Mouse (Mus musculus) midbrain, embryonic 16.5 days (tissue): Measurements from ENCODE around the gene Rab6b. TPM values are rescaled to one million over a fixed set of nuclear protein-coding genes. Genes with fewer than 3 reads are reported as not detected.
"Not testable (repeated sequence)": the region's sequence is repeated elsewhere in the genome, so short reads cannot be mapped to it uniquely, and the experiment has no call there.

Experiments used
- ATAC-seq: fragments of 200-750 bp; cut with Nextera tagmentation; 2 replicates; pipeline ENCODE4 v1.8.0; 2017; ENCODE audit warnings: moderate TSS enrichment
- H3K27ac ChIP-seq: fragments of 300-500 bp; sonication (generic); 2 replicates; pipeline ENCODE4 v1.5.1; 2014; ENCODE audit warnings: mild to moderate bottlenecking, low read length, mixed read lengths
- H3K27me3 ChIP-seq: fragments of 300-500 bp; sonication (generic); 2 replicates; pipeline ENCODE4 v1.6.1; 2014; ENCODE audit warnings: low read depth, low read length, mixed read lengths; ENCODE audit not compliant: control insufficient read depth, insufficient read depth
- H3K36me3 ChIP-seq: fragments of 300-500 bp; sonication (generic); 2 replicates; pipeline ENCODE4 v1.6.1; 2014; ENCODE audit warnings: mild to moderate bottlenecking, low read length, moderate library complexity, mixed read lengths; ENCODE audit not compliant: control insufficient read depth, insufficient read depth
- H3K4me1 ChIP-seq: fragments of 300-500 bp; sonication (generic); 2 replicates; pipeline ENCODE4 v1.6.1; 2014; ENCODE audit warnings: mild to moderate bottlenecking, low read length, mixed read lengths; ENCODE audit not compliant: control insufficient read depth, insufficient read depth
- H3K4me2 ChIP-seq: fragments of 300-500 bp; sonication (generic); 2 replicates; pipeline ENCODE4 v1.6.1; 2014; ENCODE audit warnings: mild to moderate bottlenecking, low read length, mixed read lengths
- H3K4me3 ChIP-seq: fragments of 300-500 bp; sonication (generic); 2 replicates; pipeline ENCODE4 v1.5.1; 2014; ENCODE audit warnings: low read depth, mild to moderate bottlenecking, low read length, moderate library complexity, mixed read lengths
- H3K9ac ChIP-seq: fragments of 300-500 bp; sonication (generic); 2 replicates; pipeline ENCODE4 v1.6.1; 2014; ENCODE audit warnings: low read depth, low read length, mixed read lengths
- H3K9me3 ChIP-seq: fragments of 300-500 bp; sonication (generic); replicated peaks from 2 replicates; pipeline ENCODE4 v1.6.1; 2014; ENCODE audit warnings: mild to moderate bottlenecking, low read length, mixed read lengths; ENCODE audit not compliant: control insufficient read depth, poor library complexity, severe bottlenecking
- WGBS: fragments of 180-500 bp; shearing (Covaris S2); extraction: QIAGEN DNeasy Blood & Tissue Kit; methylation state at CpG from one replicate; pipeline ENCODE4 v1.1.7; 2014; 5-methylcytosine and 5-hydroxymethylcytosine counted together
- polyA plus RNA-seq: library from polyadenylated mRNA; unstranded; fragments of >200 nt; fragmentation: Nextera tagmentation; extraction: Ambion mirVana; gene quantifications from 2 replicates; pipeline ENCODE4 v1.2.1, GENCODE M21; 2015

Gene Rab6b
- polyA plus RNA-seq, 1 experiment from 2014 or later, result 126 TPM

- Histone ChIP-seq H3K4me1 (peaks cover 40% of the 10 kb centered on the region), H3K27ac (peak overlapping the region; percentile 71), H3K4me2 (no peak overlapping the region), H3K36me3 (no peaks in the 10 kb centered on the region; the same call in 1 of the 2 replicates), H3K9me3 (no peaks in the 10 kb centered on the region), H3K27me3 (no peaks in the 10 kb centered on the region), H3K9ac (no peak overlapping the region), H3K4me3 (no peak overlapping the region)
- WGBS, result 37% methylated on average over 5 of the region's 5 CpGs
- ATAC-seq, result peak; percentile 18; the same call in 1 of the 2 replicates
Observed at GRCm38 (mm10) chr9:103145351-103145750, 33.8 kb downstream of the Rab6b start.

- peak; percentile 12; the same call in 1 of the 2 replicates for ATAC-seq
- H3K4me2 ChIP-seq, result no peak overlapping the region
- H3K36me3 ChIP-seq, result no peaks in the 10 kb centered on the region; the same call in 1 of the 2 replicates
- no peak overlapping the region for H3K4me3 ChIP-seq
- no peaks in the 10 kb centered on the region for H3K27me3 ChIP-seq
- H3K9me3 ChIP-seq, result no peaks in the 10 kb centered on the region
- peak overlapping the region; percentile 71 for H3K27ac ChIP-seq
- no peak overlapping the region for H3K9ac ChIP-seq
- H3K4me1 ChIP-seq, result peaks cover 40% of the 10 kb centered on the region
- 44% methylated on average over 10 of the region's 10 CpGs for WGBS
Observed at GRCm38 (mm10) chr9:103146257-103146656, 34.7 kb downstream of the Rab6b start.

GRCm38 (mm10) chr9:103146703-103147102 is 35.1 kb downstream of the Rab6b start:
- Histone ChIP-seq H3K4me3 (no peak overlapping the region), H3K4me1 (peaks cover 40% of the 10 kb centered on the region), H3K4me2 (peak overlapping the region; percentile 10; the same call in 1 of the 2 replicates), H3K27me3 (no peaks in the 10 kb centered on the region), H3K9ac (no peak overlapping the region), H3K27ac (peak overlapping the region; percentile 71), H3K9me3 (no peaks in the 10 kb centered on the region), H3K36me3 (no peaks in the 10 kb centered on the region; the same call in 1 of the 2 replicates)
- peak; percentile 65 for ATAC-seq
- 4% methylated on average over 9 of the region's 9 CpGs for WGBS

GRCm38 (mm10) chr9:103147103-103147502 is 35.5 kb downstream of the Rab6b start:
- H3K4me3 ChIP-seq, result no peak overlapping the region
- peak overlapping the region; percentile 71 for H3K27ac ChIP-seq
- WGBS, result 22% methylated on average over 13 of the region's 13 CpGs
- peaks cover 40% of the 10 kb centered on the region for H3K4me1 ChIP-seq
- no peaks in the 10 kb centered on the region for H3K27me3 ChIP-seq
- ATAC-seq, result peak; percentile 76
- H3K36me3 ChIP-seq, result no peaks in the 10 kb centered on the region; the same call in 1 of the 2 replicates
- H3K9ac ChIP-seq, result no peak overlapping the region
- peak overlapping the region; percentile 10; the same call in 1 of the 2 replicates for H3K4me2 ChIP-seq
- no peaks in the 10 kb centered on the region for H3K9me3 ChIP-seq

- Histone ChIP-seq H3K27ac (no peak overlapping the region), H3K4me1 (peaks cover 40% of the 10 kb centered on the region)
Observed at GRCm38 (mm10) chr9:103149074-103149799, 37.6 kb downstream of the Rab6b start.

GRCm38 (mm10) chr9:103153286-103153685 is 41.7 kb downstream of the Rab6b start:
- Histone ChIP-seq H3K36me3 (peaks cover 5% of the 10 kb centered on the region; the same call in 1 of the 2 replicates), H3K9me3 (no peaks in the 10 kb centered on the region), H3K4me1 (peaks cover under 1% of the 10 kb centered on the region; the same call in 1 of the 2 replicates), H3K4me3 (no peak overlapping the region), H3K27me3 (no peaks in the 10 kb centered on the region), H3K4me2 (no peak overlapping the region), H3K27ac (peak overlapping the region; percentile 5; the same call in 1 of the 2 replicates), H3K9ac (no peak overlapping the region)
- WGBS, result 60% methylated on average over 5 of the region's 5 CpGs
- ATAC-seq, result peak; percentile 37; the same call in 1 of the 2 replicates

More at GRCm38 (mm10) chr9:103149074-103149799, 37.6 kb downstream of the Rab6b start:
- 0 out of 2 replicates have a peak, but pooled peaks cover 3% of the 10 kb centered on the region for H3K36me3 ChIP-seq
- no peaks in the 10 kb centered on the region for H3K27me3 ChIP-seq
- no peak overlapping the region for H3K9ac ChIP-seq
- H3K4me2 ChIP-seq, result no peak overlapping the region
- H3K9me3 ChIP-seq, result no peaks in the 10 kb centered on the region
- ATAC-seq, result no peak
- 81% methylated on average over 12 of the region's 12 CpGs for WGBS
- H3K4me3 ChIP-seq, result no peak overlapping the region

- Histone ChIP-seq H3K4me1 (no peaks in the 10 kb centered on the region), H3K36me3 (peaks cover 5% of the 10 kb centered on the region; the same call in 1 of the 2 replicates), H3K4me2 (no peak overlapping the region), H3K27ac (no peak overlapping the region), H3K9me3 (no peaks in the 10 kb centered on the region), H3K9ac (no peak overlapping the region), H3K4me3 (no peak overlapping the region), H3K27me3 (no peaks in the 10 kb centered on the region)
- WGBS, result 98% methylated on average over 2 of the region's 2 CpGs
- ATAC-seq, result no peak
Observed at GRCm38 (mm10) chr9:103154568-103154967, 43.0 kb downstream of the Rab6b start.

- not testable (repeated sequence) for H3K4me3 ChIP-seq, H3K9me3 ChIP-seq, H3K27ac ChIP-seq, H3K36me3 ChIP-seq, H3K27me3 ChIP-seq, H3K4me1 ChIP-seq, H3K4me2 ChIP-seq, ATAC-seq, H3K9ac ChIP-seq
- WGBS, result 83% methylated on average over 7 of the region's 7 CpGs
Observed at GRCm38 (mm10) chr9:103155158-103155557, 43.6 kb downstream of the Rab6b start.

- Histone ChIP-seq H3K4me1 (no peaks in the 10 kb centered on the region), H3K9ac (no peak overlapping the region), H3K27ac (no peak overlapping the region), H3K27me3 (no peaks in the 10 kb centered on the region), H3K4me2 (no peak overlapping the region), H3K4me3 (no peak overlapping the region), H3K36me3 (peaks cover 32% of the 10 kb centered on the region), H3K9me3 (no peaks in the 10 kb centered on the region)
- WGBS, result 74% methylated on average over 15 of the region's 15 CpGs
- ATAC-seq, result no peak
Observed at GRCm38 (mm10) chr9:103163806-103164205, 52.2 kb downstream of the Rab6b start.
